Mouse (Mus musculus) brain, adult 10 weeks (tissue): ENCODE measurements around the gene Rac2. TPM values are rescaled to one million over a fixed set of nuclear protein-coding genes. Genes with fewer than 3 reads are reported as not detected.

Experiments
- polyA plus RNA-seq: library from polyadenylated mRNA; stranded (reverse); fragments of 350-450 nt; fragmentation: Illumina TruSeq; extraction: RNeasy Lipid Tissue Mini Kit (QIAGEN cat#74804); gene quantifications from one replicate; pipeline ENCODE4 v1.2.3, GENCODE M21; 2015; ENCODE audit warnings: low read depth, low replicate concordance

Rac2 gene
- 2.7 TPM for polyA plus RNA-seq

GRCm38 (mm10) chr15:78572658-78573397 is at the start of gene Rac2:
Gene Rac2 (minus strand): TSS chr15:78572783.

DNA sequence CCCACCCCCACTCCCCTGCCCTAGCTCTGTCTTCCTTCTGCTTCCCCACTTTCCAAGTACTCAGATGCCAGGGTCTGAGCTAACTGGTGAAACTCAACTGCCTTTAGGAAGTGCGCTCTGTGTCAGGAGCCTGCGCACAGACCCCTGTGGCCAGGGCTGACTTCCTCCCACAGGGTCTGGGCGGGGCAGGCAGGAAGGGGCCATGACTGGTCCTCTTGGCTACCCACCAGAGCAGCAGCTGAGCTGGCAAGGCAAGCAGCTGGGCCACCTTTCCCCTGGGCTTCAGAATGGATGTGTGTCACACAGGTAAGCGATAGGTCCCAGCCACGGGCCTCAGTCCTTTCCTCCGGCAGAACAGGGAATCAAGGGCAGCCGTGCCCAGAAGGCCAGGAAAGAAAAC is 24.3 kb upstream of the Rac2 start, which contains the start of gene Cyth4:
Gene Cyth4, plus strand, starts transcription at position 134 of the 400 bp plus-strand sequence.

DNA sequence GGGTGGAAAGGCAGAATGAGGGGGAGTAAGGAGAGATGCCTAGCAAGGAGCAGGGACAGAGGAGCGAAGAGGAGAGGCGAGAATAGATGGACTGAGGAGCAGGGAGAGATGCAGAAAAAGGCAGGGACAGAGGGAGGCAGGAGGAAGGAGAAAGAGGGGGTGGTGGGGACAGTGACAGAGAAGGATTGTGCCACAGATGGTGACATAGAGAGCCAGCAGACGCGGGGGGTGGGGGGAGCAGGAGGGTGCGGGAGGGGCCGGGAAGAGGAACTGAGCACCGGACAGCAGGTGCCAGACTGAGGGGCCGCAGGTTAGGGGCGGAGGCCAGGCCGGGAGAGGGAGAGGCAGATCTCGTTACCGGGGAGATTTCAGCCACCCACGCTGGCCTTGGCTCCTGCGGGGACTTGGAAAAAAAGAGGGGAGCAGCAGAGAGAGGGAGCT is 28.0 kb downstream of the Rac2 start, which contains the start of gene Sstr3:
Gene Sstr3, minus strand, starts transcription at position 125 of the 441 bp plus-strand sequence.

DNA sequence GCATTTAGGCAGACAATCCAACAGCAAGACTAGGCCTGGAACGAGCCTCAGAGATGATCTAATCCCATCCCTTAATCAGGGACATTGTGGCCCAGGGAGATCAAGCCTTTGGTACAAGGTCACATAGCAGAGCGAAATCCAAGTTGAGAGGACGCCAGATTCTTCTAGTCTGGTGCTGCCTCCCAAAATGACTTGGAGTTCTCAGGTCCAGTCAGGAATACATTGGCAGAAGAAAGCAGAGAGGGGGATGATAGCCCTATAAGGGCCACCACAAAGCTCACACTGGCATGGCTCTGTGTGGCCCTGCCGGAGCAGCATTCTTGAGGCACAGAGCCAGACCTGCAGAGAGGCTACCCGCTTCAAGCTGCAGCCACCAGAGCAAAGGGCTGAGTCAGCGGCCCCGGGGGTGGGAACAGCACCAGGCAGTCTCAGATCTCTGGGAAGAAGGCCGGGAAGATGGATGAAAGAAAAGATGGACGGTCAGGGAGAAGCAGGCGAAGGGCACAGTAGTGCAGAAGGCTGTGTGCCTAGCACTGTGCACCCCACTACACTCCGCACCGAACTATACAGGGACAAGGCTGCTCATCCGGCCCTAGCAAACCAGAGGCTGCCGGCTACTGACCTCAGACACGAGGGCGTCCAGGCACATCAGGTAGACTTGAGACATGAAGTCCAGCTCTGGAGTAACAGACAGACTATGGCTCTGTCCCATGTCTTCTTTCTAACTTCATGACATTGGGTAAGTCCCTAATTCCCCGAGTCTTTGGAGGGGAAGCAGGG is 41.7 kb downstream of the Rac2 start, which contains the start of gene C1qtnf6:
Gene C1qtnf6, minus strand, starts transcription at position 746 of the 780 bp plus-strand sequence.

Other genes starting within 250 kb of the Rac2 start
- gene Csf2rb, start 247.0 kb downstream of the Rac2 start, polyA plus RNA-seq, result 1.6 TPM
- gene Tex33, start 176.9 kb downstream of the Rac2 start, polyA plus RNA-seq, result not detected
- 61.4 TPM for gene Tst, start 166.9 kb downstream of the Rac2 start, polyA plus RNA-seq
- gene Mpst, start 166.4 kb downstream of the Rac2 start, polyA plus RNA-seq, result 54.0 TPM
- 323 TPM for gene Kctd17, start 144.2 kb downstream of the Rac2 start, polyA plus RNA-seq
- 1.2 TPM for gene Tmprss6, start 104.1 kb downstream of the Rac2 start, polyA plus RNA-seq
- 0.19 TPM for gene Il2rb, start 77.5 kb downstream of the Rac2 start, polyA plus RNA-seq
- gene C1qtnf6, start 41.4 kb downstream of the Rac2 start, polyA plus RNA-seq, result 2.5 TPM
- gene Sstr3, start 28.1 kb downstream of the Rac2 start, polyA plus RNA-seq, result 14.2 TPM
- gene Cyth4, start 24.3 kb upstream of the Rac2 start, polyA plus RNA-seq, result 13.0 TPM
- 49.3 TPM for gene Elfn2, start 146.0 kb upstream of the Rac2 start, polyA plus RNA-seq
- 3.7 TPM for gene Mfng, start 200.7 kb upstream of the Rac2 start, polyA plus RNA-seq
- gene Card10, start 230.3 kb upstream of the Rac2 start, polyA plus RNA-seq, result 3.1 TPM